Mouse (Mus musculus): ENCODE results near the gene Skiv2l.

DNA sequence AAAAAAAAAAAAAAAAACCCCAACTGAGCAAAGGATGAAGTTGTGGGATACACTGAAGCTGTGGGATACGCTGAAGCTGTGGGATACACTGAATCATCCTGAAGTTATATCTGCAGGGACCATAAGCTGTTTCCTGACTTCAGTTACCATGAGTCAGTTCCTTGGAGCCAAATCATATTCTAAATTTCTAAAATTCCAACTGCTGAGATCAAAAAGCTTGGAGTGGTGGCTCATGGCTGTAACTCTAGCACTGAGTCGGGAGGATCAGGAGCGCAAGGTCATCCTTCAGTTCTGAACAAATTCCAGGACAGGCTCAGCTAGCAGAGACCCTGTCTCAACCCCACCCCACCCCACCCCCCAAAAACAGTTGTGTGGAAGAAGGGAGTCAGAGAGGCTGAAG, 35.6 kb upstream of the Skiv2l start:
- TF ChIP-seq GATA1 (IDR thresholded peaks at IDR 0.05; ENCODE audit: low read length) (no peak), TAL1 (IDR thresholded peaks at IDR 0.05; ENCODE audit: low read length) (no peak)
